Mouse (Mus musculus) neutrophil, adult 5-6 weeks (primary cell): Measurements from ENCODE around the gene Psg21. TPM values are rescaled to one million over a fixed set of nuclear protein-coding genes. Genes with fewer than 3 reads are reported as not detected.
"Not testable (repeated sequence)": the region's sequence is repeated elsewhere in the genome, so short reads cannot be mapped to it uniquely, and the experiment has no call there.

Experiments
- ATAC-seq: fragments of 151-379, 151-347 bp; 2 replicates; pipeline ENCODE4 v1.8.0; 2017; ENCODE audit warnings: mild to moderate bottlenecking, moderate TSS enrichment; ENCODE audit not compliant: insufficient number of reproducible peaks, poor library complexity, low FRiP score, severe bottlenecking; ENCODE audit errors: extremely low read depth
- total RNA-seq: library from RNA; stranded (forward); fragments of 200-1000 nt; gene quantifications from 2 replicates; pipeline ENCODE4 v1.2.3, GENCODE M21; 2017

Gene Psg21
- not detected in 2 replicates for total RNA-seq

DNA sequence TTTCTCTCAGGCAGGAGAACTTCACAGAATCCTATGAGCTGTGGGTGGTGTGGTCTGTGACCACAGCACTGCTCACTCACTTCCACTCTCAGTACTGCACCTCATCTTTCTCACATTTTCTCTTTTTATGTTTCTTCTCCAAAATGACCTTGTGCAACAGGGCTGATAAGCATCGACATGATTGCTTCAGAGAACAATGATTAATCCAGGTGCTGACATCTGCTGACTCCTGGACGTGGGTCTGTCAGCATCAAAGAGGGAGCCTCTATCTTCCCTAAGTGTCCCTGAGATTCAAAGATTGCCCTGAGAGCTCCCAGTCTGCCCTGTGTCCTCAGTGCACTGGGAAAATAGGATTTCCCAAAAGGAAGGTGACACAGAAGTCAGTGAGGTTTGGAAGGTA, at the start of gene Psg21:
Gene Psg21 (minus strand): TSS at position 101 of the 400 bp plus-strand sequence.
- ATAC-seq, result not testable (repeated sequence)

GRCm38 (mm10) chr7:18686085-18686484, 29.6 kb upstream of the Psg21 start, which contains the start of gene Psg20:
Psg20 (minus strand) TSS chr7:18686185.
- no peak for ATAC-seq

DNA sequence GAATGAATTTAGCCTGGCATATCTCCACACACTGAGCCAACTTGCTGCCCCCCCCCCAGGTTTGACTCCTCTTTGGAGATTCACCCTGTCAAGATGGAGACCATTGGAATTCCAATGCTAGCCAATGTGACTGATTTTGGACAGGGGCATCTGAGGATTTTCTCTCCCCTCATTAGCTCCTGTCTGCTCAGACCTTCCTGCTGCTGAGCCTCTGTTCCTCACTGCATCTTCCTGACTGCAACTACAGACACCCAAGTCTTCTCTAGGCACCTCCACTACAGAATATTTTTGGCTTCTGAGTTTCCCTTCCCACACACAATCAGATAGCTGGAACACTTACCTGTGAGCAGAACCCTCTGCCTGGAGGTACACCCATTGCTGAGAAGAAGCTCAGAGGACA, 29.1 kb upstream of the Psg21 start:
- no peak for ATAC-seq

DNA sequence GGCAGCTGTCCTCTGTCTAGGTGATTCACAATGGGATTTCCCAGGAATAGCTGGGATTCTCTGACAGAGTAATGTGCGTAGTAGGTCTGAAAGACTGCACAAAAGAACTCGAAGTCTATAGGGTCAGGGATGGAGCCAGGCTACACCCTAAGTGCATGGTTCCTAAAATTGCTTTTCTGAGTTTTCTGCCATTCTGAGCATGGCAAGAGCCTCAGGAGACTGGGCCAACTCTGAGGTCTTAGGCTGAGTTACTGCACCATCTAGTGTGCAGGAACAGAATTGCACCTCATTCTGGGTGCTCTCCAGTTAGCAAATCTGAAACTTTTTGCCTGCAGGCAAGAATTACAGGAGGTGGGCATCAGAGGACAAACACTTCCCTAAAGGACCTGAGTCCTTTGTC, 23.2 kb upstream of the Psg21 start:
- ATAC-seq, result no peak

GRCm38 (mm10) chr7:18626921-18627320, 29.6 kb downstream of the Psg21 start:
- ATAC-seq, result not testable (repeated sequence)

- ATAC-seq, result not testable (repeated sequence)
Measured at GRCm38 (mm10) chr7:18616401-18616800, 40.1 kb downstream of the Psg21 start, which contains the start of gene Psg23. Psg23 (minus strand) TSS chr7:18616501.

Other genes with a start within 250 kb of the Psg21 start
- not detected in 2 replicates for gene Psg28, start 224.7 kb downstream of the Psg21 start, total RNA-seq
- gene Psg26, start 172.5 kb downstream of the Psg21 start, total RNA-seq, result not detected in 2 replicates
- not detected in 2 replicates for gene Psg25, start 124.5 kb downstream of the Psg21 start, total RNA-seq
- gene Psg27, start 89.4 kb downstream of the Psg21 start, total RNA-seq, result not detected in 2 replicates
- gene Psg23, start 40.2 kb downstream of the Psg21 start, total RNA-seq, result not detected in 2 replicates
- not detected in 2 replicates for gene Psg20, start 29.5 kb upstream of the Psg21 start, total RNA-seq
- not detected in 2 replicates for gene Psg22, start 61.4 kb upstream of the Psg21 start, total RNA-seq
- gene Psg19, start 141.8 kb upstream of the Psg21 start, total RNA-seq, result not detected in 2 replicates
- not detected in 2 replicates for gene Psg17, start 164.9 kb upstream of the Psg21 start, total RNA-seq
- gene Mill2, start 183.2 kb upstream of the Psg21 start, total RNA-seq, result 0.49 TPM in 1 of 2 replicates, not detected in the other
- gene Pglyrp1, start 214.6 kb upstream of the Psg21 start, total RNA-seq, result 146 and 154 TPM in 2 replicates